Mouse (Mus musculus) embryonic facial prominence, embryonic 11.5 days (tissue): ENCODE results near the gene Mettl8. TPM values are rescaled to one million over a fixed set of nuclear protein-coding genes. Genes with fewer than 3 reads are reported as not detected.

Experiments used
- ATAC-seq: fragments of 200-750 bp; cut with Nextera tagmentation; replicated peaks from 2 replicates; pipeline ENCODE4 v1.8.0; 2017; ENCODE audit warnings: low read depth; ENCODE audit not compliant: insufficient number of reproducible peaks, low FRiP score, low TSS enrichment
- DNase-seq: peaks from one replicate; pipeline ENCODE4 v3.0.0-alpha.2; 2015; ENCODE audit warnings: low spot score
- H3K27ac ChIP-seq: fragments of 300-500 bp; sonication (generic); replicated peaks from 2 replicates; pipeline ENCODE4 v1.5.1; 2014; ENCODE audit warnings: mild to moderate bottlenecking, low read depth, low read length, control low read depth
- H3K27me3 ChIP-seq: fragments of 300-500 bp; sonication (generic); 2 replicates; pipeline ENCODE4 v1.6.1; 2014; ENCODE audit warnings: mild to moderate bottlenecking, low read length, moderate library complexity, mixed read lengths; ENCODE audit not compliant: control insufficient read depth, insufficient read depth
- H3K36me3 ChIP-seq: fragments of 300-500 bp; sonication (generic); replicated peaks from 2 replicates; pipeline ENCODE4 v1.6.1; 2014; ENCODE audit warnings: low read depth, mild to moderate bottlenecking, low read length, moderate library complexity, mixed read lengths; ENCODE audit not compliant: control insufficient read depth, insufficient read depth
- H3K4me1 ChIP-seq: fragments of 300-500 bp; sonication (generic); 2 replicates; pipeline ENCODE4 v1.6.1; 2014; ENCODE audit warnings: low read length, mixed read lengths; ENCODE audit not compliant: control insufficient read depth, insufficient read depth
- H3K4me2 ChIP-seq: fragments of 300-500 bp; sonication (generic); 2 replicates; pipeline ENCODE4 v1.6.1; 2014; ENCODE audit warnings: low read depth, mild to moderate bottlenecking, control low read depth, low read length, moderate library complexity
- H3K4me3 ChIP-seq: fragments of 300-500 bp; sonication (generic); 2 replicates; pipeline ENCODE4 v1.5.1; 2014; ENCODE audit warnings: low read depth, low read length, control low read depth
- H3K9ac ChIP-seq: fragments of 300-500 bp; sonication (generic); replicated peaks from 2 replicates; pipeline ENCODE4 v1.6.1; 2014; ENCODE audit warnings: mild to moderate bottlenecking, control low read depth, low read length
- H3K9me3 ChIP-seq: fragments of 300-500 bp; sonication (generic); replicated peaks from 2 replicates; pipeline ENCODE4 v1.6.1; 2016; ENCODE audit warnings: mild to moderate bottlenecking, low read length, inconsistent platforms, mixed read lengths; ENCODE audit not compliant: control insufficient read depth
- WGBS: fragments of 180-500 bp; shearing (Covaris S2); extraction: QIAGEN DNeasy Blood & Tissue Kit; methylation state at CpG from one replicate; pipeline ENCODE4 v1.1.7; 2014; 5-methylcytosine and 5-hydroxymethylcytosine counted together
- polyA plus RNA-seq: library from polyadenylated mRNA; unstranded; fragments of >200 nt; fragmentation: Nextera tagmentation; extraction: Ambion mirVana; gene quantifications from 2 replicates; pipeline ENCODE4 v1.2.1, GENCODE M21; 2014

Mettl8 gene
- 21.1 and 21.9 TPM in 2 replicates for polyA plus RNA-seq

- Histone ChIP-seq H3K4me2 (peak within 1 kb of the TSS; percentile 71), H3K4me1 (no peaks in the 10 kb centered on the region), H3K9ac (peak within 1 kb of the TSS; percentile 90), H3K27me3 (no peaks in the 10 kb centered on the region), H3K9me3 (no peaks in the 10 kb centered on the region), H3K27ac (peak within 1 kb of the TSS; percentile 83), H3K4me3 (peak within 1 kb of the TSS; percentile 84), H3K36me3 (no peaks in the 10 kb centered on the region)
- peak; percentile 97 for ATAC-seq
- under 1% methylated on average over 55 of the region's 57 CpGs for WGBS
- peak; percentile 97 for DNase-seq
Observed at GRCm38 (mm10) chr2:71055300-71056114, at the start of gene Mettl8, which contains the start of gene Dcaf17. TSS of gene Mettl8 (minus strand) at chr2:71055583. TSS of gene Dcaf17 (plus strand) at chr2:71055328.

DNA sequence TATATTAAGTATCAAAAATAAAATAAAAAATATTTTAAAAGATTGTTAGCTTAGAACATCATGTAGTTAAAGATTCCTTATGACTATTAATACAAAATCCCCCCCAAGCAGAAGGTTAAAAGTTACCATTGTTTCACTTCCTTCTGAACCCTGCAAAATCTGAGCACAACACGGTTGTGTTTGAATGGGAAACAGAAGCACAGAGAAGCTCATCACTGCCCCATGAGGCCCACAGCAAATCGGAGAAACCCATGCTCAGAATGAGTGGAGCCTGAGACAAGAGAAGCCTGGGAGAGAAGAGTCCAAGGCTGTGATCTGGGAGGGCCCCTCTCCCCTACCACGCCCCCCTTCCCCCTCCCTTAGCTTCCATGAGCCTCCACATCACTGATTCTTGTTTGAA, 49.3 kb upstream of the Mettl8 start:
- no peaks in the 10 kb centered on the region for H3K27me3 ChIP-seq
- H3K36me3 ChIP-seq: no peaks in the 10 kb centered on the region
- DNase-seq: no peak
- H3K4me1 ChIP-seq: no peaks in the 10 kb centered on the region
- no peaks in the 10 kb centered on the region for H3K9me3 ChIP-seq
- H3K4me3 ChIP-seq: no peak overlapping the region
- no peak for ATAC-seq
- WGBS: 75% methylated on average over 3 of the region's 3 CpGs
- H3K4me2 ChIP-seq: no peak overlapping the region
- H3K9ac ChIP-seq: no peak overlapping the region
- no peak overlapping the region for H3K27ac ChIP-seq

DNA sequence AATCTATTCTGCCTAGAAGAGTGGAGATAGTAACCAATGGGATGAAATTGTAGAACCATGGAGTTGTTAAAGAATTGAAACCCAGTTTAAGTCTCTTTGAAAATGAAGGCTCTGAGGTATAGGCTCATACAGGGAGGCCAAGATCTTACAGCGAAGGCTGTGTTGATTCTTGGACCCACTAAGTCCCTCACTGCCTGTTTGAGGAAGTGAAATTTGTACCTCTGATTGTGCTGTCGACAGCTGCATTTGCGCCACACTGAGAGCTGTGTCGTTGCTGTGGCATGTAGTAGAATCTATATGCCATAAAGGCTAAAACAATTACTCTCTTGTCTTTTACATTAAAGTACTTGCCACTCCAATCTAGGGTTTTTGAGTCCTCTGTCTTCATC, 47.9 kb upstream of the Mettl8 start:
- Histone ChIP-seq H3K9me3 (no peaks in the 10 kb centered on the region), H3K9ac (no peak overlapping the region), H3K27me3 (no peaks in the 10 kb centered on the region), H3K4me1 (no peaks in the 10 kb centered on the region), H3K27ac (no peak overlapping the region), H3K36me3 (no peaks in the 10 kb centered on the region), H3K4me3 (no peak overlapping the region), H3K4me2 (no peak overlapping the region)
- ATAC-seq: no peak
- no peak for DNase-seq
- 94% methylated on average over 4 of the region's 4 CpGs for WGBS

DNA sequence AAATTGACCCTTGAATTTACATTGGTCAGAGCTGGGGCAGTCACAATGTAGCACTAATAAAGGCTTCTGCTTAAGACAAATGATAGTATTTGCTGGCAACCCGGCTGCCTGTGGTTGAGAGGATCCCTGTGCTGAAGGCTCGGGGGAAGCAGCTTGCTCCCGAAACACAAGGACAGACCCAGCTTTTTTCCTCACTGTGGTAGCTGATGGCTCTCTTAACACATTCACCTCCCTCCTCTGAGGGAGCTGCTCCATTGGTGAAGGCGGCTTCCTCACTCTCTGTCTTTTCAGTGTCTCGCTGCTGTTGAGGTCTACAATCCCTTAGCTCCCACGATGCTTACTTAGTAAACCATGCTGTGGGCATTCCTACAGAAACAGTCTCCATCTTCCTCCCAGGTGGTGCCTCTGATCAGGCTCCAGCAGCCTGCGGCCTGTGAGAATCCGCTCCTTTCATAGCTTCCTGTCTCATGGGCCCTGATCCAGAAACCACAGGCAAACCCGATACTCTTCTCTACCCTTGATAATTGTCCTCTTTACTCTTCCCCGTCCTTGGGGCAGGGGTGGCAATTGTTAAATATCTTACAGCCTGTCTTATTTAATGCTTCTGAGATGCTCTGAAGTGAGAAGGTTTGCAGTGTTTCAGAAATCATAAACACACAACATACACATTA, 47.4 kb upstream of the Mettl8 start:
- no peaks in the 10 kb centered on the region for H3K4me1 ChIP-seq
- no peaks in the 10 kb centered on the region for H3K36me3 ChIP-seq
- H3K9me3 ChIP-seq: no peaks in the 10 kb centered on the region
- no peak overlapping the region for H3K27ac ChIP-seq
- H3K27me3 ChIP-seq: no peaks in the 10 kb centered on the region
- DNase-seq: no peak
- no peak overlapping the region for H3K4me2 ChIP-seq
- no peak overlapping the region for H3K9ac ChIP-seq
- ATAC-seq: no peak
- WGBS: 79% methylated on average over 10 of the region's 10 CpGs
- no peak overlapping the region for H3K4me3 ChIP-seq

DNA sequence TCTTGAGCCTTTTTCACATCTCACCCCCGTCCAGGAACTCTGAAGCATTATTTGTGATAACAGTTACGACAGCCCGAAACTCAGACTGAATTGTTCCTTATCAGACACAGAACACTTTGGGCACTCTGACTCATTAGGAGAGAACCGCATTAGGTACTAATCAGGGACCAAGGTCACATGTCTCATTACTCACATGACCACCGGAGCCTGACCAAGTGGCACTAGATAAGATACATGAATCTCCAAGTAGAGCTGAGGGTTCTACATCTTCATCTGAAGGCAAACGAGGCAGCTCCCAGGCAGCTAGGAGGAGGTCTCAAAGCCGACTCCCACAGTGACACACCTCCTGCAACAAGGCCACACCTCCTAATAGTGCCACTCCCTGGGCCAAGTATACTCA, 40.8 kb upstream of the Mettl8 start:
- Histone ChIP-seq H3K4me1 (no peaks in the 10 kb centered on the region), H3K9ac (no peak overlapping the region), H3K4me2 (no peak overlapping the region), H3K4me3 (no peak overlapping the region), H3K36me3 (no peaks in the 10 kb centered on the region), H3K9me3 (no peaks in the 10 kb centered on the region), H3K27ac (no peak overlapping the region), H3K27me3 (no peaks in the 10 kb centered on the region)
- no peak for ATAC-seq
- no peak for DNase-seq
- WGBS: 85% methylated on average over 7 of the region's 7 CpGs

- no peak overlapping the region for H3K4me2 ChIP-seq
- 79% methylated on average over 4 of the region's 4 CpGs for WGBS
- H3K36me3 ChIP-seq: no peaks in the 10 kb centered on the region
- no peak overlapping the region for H3K9ac ChIP-seq
- H3K9me3 ChIP-seq: no peaks in the 10 kb centered on the region
- H3K27me3 ChIP-seq: no peaks in the 10 kb centered on the region
- DNase-seq (peak; percentile 17), ATAC-seq (no peak)
- H3K4me3 ChIP-seq: no peak overlapping the region
- no peaks in the 10 kb centered on the region for H3K4me1 ChIP-seq
- no peak overlapping the region for H3K27ac ChIP-seq
Observed at GRCm38 (mm10) chr2:71090660-71091445, 35.5 kb upstream of the Mettl8 start.

DNA sequence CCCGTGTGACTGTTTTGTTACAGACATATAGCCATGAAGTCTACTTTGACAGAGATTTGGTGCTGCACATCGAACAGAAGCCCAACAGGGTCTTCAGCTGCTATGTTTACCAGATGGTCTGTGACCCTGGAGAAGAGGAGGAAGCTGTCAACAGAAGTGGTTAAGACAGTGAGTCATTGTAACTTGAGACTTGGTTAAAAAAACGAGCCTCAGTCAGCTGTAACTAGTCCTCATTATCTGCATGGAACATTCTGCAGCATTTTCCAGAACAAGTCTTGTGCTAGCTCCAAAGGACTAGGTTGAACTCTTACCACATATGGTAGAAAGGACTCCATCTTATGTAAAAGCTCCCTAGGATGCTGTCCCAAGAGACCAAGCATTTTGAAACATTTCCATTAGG, 34.4 kb upstream of the Mettl8 start:
- H3K9ac ChIP-seq: no peak overlapping the region
- ATAC-seq (no peak), DNase-seq (no peak)
- 58% methylated on average over 3 of the region's 3 CpGs for WGBS
- H3K9me3 ChIP-seq: no peaks in the 10 kb centered on the region
- no peaks in the 10 kb centered on the region for H3K36me3 ChIP-seq
- H3K4me1 ChIP-seq: no peaks in the 10 kb centered on the region
- H3K27ac ChIP-seq: no peak overlapping the region
- no peaks in the 10 kb centered on the region for H3K27me3 ChIP-seq
- H3K4me2 ChIP-seq: no peak overlapping the region
- H3K4me3 ChIP-seq: no peak overlapping the region
